In genomic region chr8:86280093-86280721, GRCm38 (mm10) we compare ENCODE assay signal across 10 mouse cellular contexts.
DNase-seq lines count a peak whose midpoint lies in the region; ATAC-seq lines count a peak whose summit lies in the region.
"Had no signal": no experiment of that assay in that cellular context is flagged by ENCODE, and none has a peak within 500 bp of the region (broad histone marks: within the 10 kb centered on the region; RNA-seq: fewer than 3 reads in every experiment).

No protein-coding gene starts in this region.

- 0 out of 2 replicates have a peak, but pooled peaks cover 4% of the 10 kb centered on the region for H3K4me1 ChIP-seq in midbrain, embryonic 15.5 days

- no peak overlapping the region for H3K4me2 ChIP-seq in midbrain, embryonic 15.5 days
- H3K4me2 ChIP-seq: limb, embryonic 12.5 days had no signal

- no peak overlapping the region for H3K4me3 ChIP-seq in midbrain, embryonic 15.5 days
- H3K4me3 ChIP-seq: limb, embryonic 12.5 days had no signal

- no peaks in the 10 kb centered on the region for H3K9me3 ChIP-seq in midbrain, embryonic 15.5 days

- WGBS in midbrain, embryonic 15.5 days = 86% methylated on average over 18 of the region's 18 CpGs

- DNase-seq in left cerebral cortex, adult 18-20 months (ENCODE audit: low spot score in 2 of 2) = peak; percentile 51 to 68
- DNase-seq in left cerebral cortex, adult 11 months (ENCODE audit: low spot score) = no peak
- peak; percentile 8 for DNase-seq in gonadal fat pad, adult 2 months (ENCODE audit: low read depth)
- peak; percentile 34 for DNase-seq in lung, postnatal 14 days
- no peak for DNase-seq in MN1 (ENCODE audit: low spot score)
- DNase-seq in adrenal gland, adult 2 months = no peak
- no peak for DNase-seq in heart, adult 8-10 months (ENCODE audit: low spot score)
- DNase-seq: kidney, adult 9 months had no signal

- H3K36me3 ChIP-seq in midbrain, embryonic 15.5 days (replicated peaks) = no peaks in the 10 kb centered on the region
- H3K36me3 ChIP-seq: limb, embryonic 12.5 days had no signal

- H3K9ac ChIP-seq in midbrain, embryonic 15.5 days = no peak overlapping the region
- H3K9ac ChIP-seq: limb, embryonic 12.5 days had no signal

- no peak overlapping the region for H3K27ac ChIP-seq in midbrain, embryonic 15.5 days
- H3K27ac ChIP-seq: limb, embryonic 12.5 days had no signal

- no peak for ATAC-seq in midbrain, embryonic 15.5 days (replicated peaks)

- H3K27me3 ChIP-seq in midbrain, embryonic 15.5 days (replicated peaks) = no peaks in the 10 kb centered on the region
- H3K27me3 ChIP-seq: limb, embryonic 12.5 days had no signal

Comparison
In these comparisons a context has a peak if more than half of its experiments do, and no peak if none do; other contexts are left out.
1. DNase-seq: peak in left cerebral cortex, adult 18-20 months (2 of 2), gonadal fat pad, adult 2 months (single experiment) and lung, postnatal 14 days (single experiment); none in left cerebral cortex, adult 11 months (single experiment), MN1 (single experiment), adrenal gland, adult 2 months (single experiment) and heart, adult 8-10 months (single experiment).